Mouse (Mus musculus) heart, embryonic 12.5 days (tissue): ENCODE results near the gene Brms1. TPM values are rescaled to one million over a fixed set of nuclear protein-coding genes. Genes with fewer than 3 reads are reported as not detected.
"Not testable (repeated sequence)": the region's sequence is repeated elsewhere in the genome, so short reads cannot be mapped to it uniquely, and the experiment has no call there.

Experiments used
- ATAC-seq: fragments of 200-750 bp; cut with Nextera tagmentation; 2 replicates; pipeline ENCODE4 v1.8.0; 2017; ENCODE audit warnings: moderate TSS enrichment, moderate library complexity; ENCODE audit not compliant: insufficient number of reproducible peaks, low FRiP score
- H3K27ac ChIP-seq: fragments of 300-500 bp; sonication (generic); 2 replicates; pipeline ENCODE4 v1.5.1; 2016; ENCODE audit warnings: mild to moderate bottlenecking, moderate library complexity; ENCODE audit not compliant: poor library complexity, severe bottlenecking
- H3K27me3 ChIP-seq: fragments of 300-500 bp; sonication (generic); replicated peaks from 2 replicates; pipeline ENCODE4 v1.6.1; 2016; ENCODE audit warnings: mild to moderate bottlenecking, moderate library complexity
- H3K36me3 ChIP-seq: fragments of 300-500 bp; sonication (generic); 2 replicates; pipeline ENCODE4 v1.6.1; 2016; ENCODE audit warnings: mild to moderate bottlenecking, moderate library complexity
- H3K4me1 ChIP-seq: fragments of 300-500 bp; sonication (generic); replicated peaks from 2 replicates; pipeline ENCODE4 v1.6.1; 2016; ENCODE audit warnings: mild to moderate bottlenecking
- H3K4me2 ChIP-seq: fragments of 300-500 bp; sonication (generic); 2 replicates; pipeline ENCODE4 v1.6.1; 2016; ENCODE audit warnings: mild to moderate bottlenecking, moderate library complexity
- H3K4me3 ChIP-seq: fragments of 300-500 bp; sonication (generic); 2 replicates; pipeline ENCODE4 v1.5.1; 2016; ENCODE audit warnings: mild to moderate bottlenecking
- H3K9ac ChIP-seq: fragments of 300-500 bp; sonication (generic); 2 replicates; pipeline ENCODE4 v1.6.1; 2016; ENCODE audit warnings: mild to moderate bottlenecking, moderate library complexity
- H3K9me3 ChIP-seq: fragments of 300-500 bp; sonication (generic); replicated peaks from 2 replicates; pipeline ENCODE4 v1.6.1; 2016; ENCODE audit warnings: mild to moderate bottlenecking, moderate library complexity
- WGBS: fragments of 180-500 bp; shearing (Covaris S2); methylation state at CpG from one replicate; pipeline ENCODE4 v1.1.7; 2016; 5-methylcytosine and 5-hydroxymethylcytosine counted together
- polyA plus RNA-seq: library from polyadenylated mRNA; unstranded; fragments of >200 nt; fragmentation: Nextera tagmentation; extraction: Ambion mirVana; gene quantifications from 2 replicates; pipeline ENCODE4 v1.2.1, GENCODE M21; 2016

Brms1 gene
- 28.1 and 28.3 TPM in 2 replicates for polyA plus RNA-seq

DNA sequence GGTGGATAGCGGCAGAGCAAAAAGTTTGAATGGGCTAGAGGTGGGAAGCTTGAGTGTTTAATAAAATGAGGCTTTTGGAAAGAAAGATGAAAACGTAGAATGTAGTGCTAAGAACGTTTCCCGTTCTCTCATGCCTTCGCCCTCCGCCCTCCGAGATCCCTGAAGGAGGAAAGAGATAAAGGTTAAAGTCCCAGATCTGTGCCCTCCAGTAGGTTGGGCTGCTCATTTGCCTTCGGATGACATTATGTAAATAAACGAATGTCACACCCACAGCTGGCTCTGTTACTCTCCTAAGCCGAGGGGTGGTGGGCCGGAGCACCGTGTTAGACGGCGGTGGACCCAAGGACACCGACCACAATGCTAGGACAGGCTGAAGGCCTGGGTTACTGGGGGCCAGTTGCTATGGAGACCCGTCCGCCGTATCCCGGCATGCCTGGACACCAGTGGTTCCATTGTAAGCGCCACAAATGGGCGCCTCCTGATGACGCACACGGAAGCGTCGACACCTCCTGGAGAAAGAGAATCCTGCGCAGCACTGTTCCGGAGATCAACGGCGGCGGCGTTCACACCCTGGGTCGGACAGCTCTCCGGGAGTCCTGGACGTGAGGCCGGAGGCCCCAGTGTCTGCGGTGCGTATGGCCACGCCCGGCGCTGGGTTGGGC is at the start of gene Brms1:
Gene Brms1, plus strand, starts transcription at position 493 of the 662 bp plus-strand sequence.
- Histone ChIP-seq H3K9me3 (no peaks in the 10 kb centered on the region), H3K27ac (peak within 1 kb of the TSS; percentile 72), H3K36me3 (peaks cover 16% of the 10 kb centered on the region), H3K4me2 (peak within 1 kb of the TSS; percentile 100), H3K4me3 (peak within 1 kb of the TSS; percentile 63), H3K9ac (peak within 1 kb of the TSS; percentile 86), H3K4me1 (peaks cover 25% of the 10 kb centered on the region), H3K27me3 (no peaks in the 10 kb centered on the region)
- peak; percentile 74 for ATAC-seq
- 4% methylated on average over 40 of the region's 40 CpGs for WGBS

DNA sequence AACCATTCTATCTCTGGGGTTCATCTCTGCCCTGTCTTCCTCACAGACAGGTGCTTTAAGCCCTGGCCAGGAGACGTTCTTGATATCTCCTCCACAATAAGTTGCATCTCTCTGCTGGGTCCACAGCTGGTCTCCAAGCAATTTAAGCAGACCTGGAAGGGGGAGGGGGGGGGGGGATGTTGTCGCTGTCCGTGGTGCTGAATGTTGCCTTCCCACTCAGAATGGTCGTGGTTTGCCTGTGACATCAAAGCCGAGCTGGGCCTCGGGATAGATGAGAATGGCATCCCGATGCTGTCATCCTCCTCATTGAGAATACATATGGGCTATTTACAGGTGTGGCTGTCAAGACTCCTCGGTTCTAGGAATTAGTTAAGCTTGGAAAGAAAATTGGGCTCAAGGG is 48.8 kb upstream of the Brms1 start:
- Histone ChIP-seq H3K4me3 (no peak overlapping the region), H3K9me3 (no peaks in the 10 kb centered on the region), H3K27ac (peak overlapping the region; percentile 78), H3K4me1 (peaks cover 46% of the 10 kb centered on the region), H3K9ac (no peak overlapping the region), H3K27me3 (peaks cover 25% of the 10 kb centered on the region), H3K4me2 (peak overlapping the region; percentile 49), H3K36me3 (no peaks in the 10 kb centered on the region)
- no peak for ATAC-seq
- WGBS, result 11% methylated on average over 8 of the region's 8 CpGs

DNA sequence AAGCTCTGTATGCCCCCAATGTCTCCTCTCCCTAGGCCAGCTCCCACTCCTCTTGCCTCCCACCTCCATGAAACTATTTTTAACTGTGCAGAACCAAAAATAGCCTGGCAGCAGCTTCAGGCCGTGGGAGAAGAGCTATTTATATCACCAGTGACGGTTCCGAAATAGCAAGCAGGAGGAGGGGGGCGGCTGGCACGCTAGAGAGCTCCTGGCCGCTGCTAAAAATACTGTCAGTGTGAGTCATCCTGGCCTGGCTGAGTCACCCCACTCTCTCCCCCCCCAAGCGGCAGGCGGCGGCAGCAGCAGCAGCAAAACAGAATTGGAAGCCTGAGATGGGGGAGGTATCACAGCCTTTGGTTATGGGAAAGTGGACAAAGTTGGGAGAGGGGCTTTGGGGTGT is 48.2 kb upstream of the Brms1 start:
- ATAC-seq, result peak; percentile 75
- peak overlapping the region; percentile 55; the same call in 1 of the 2 replicates for H3K9ac ChIP-seq
- peak overlapping the region; percentile 6; the same call in 1 of the 2 replicates for H3K4me3 ChIP-seq
- H3K4me1 ChIP-seq, result peaks cover 46% of the 10 kb centered on the region
- H3K36me3 ChIP-seq, result no peaks in the 10 kb centered on the region
- WGBS, result 1% methylated on average over 9 of the region's 9 CpGs
- peak overlapping the region; percentile 78 for H3K27ac ChIP-seq
- peaks cover 25% of the 10 kb centered on the region for H3K27me3 ChIP-seq
- no peaks in the 10 kb centered on the region for H3K9me3 ChIP-seq
- peak overlapping the region; percentile 49 for H3K4me2 ChIP-seq

DNA sequence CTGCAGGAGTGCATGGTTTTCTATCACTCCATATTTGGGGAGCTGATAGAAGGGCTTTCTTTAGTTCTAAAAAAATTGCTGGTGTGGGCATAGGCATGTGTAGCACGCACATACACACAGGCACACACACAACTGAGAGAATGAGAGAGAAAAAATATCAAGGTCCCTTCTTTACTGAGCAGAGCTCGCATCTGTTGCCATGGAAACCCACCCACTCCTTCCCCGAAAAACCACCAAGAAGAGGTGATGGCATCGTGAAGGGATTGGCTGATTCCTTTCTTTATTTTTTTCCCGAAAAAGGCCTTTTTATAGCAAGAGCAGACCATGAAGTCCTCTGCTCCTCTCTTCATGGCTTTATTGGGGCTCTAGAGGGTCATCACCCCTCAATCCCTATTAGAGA is 47.1 kb upstream of the Brms1 start:
- 59% methylated on average over 5 of the region's 5 CpGs for whole genome bisulfite sequencing
- ATAC-seq, result no peak
- Histone ChIP-seq H3K4me3 (no peak overlapping the region), H3K4me1 (peaks cover 48% of the 10 kb centered on the region), H3K4me2 (no peak overlapping the region), H3K9ac (no peak overlapping the region), H3K27ac (0 out of 2 replicates have a peak overlapping the region, but pooled peaks have one; percentile 76), H3K27me3 (peaks cover 25% of the 10 kb centered on the region), H3K36me3 (no peaks in the 10 kb centered on the region), H3K9me3 (no peaks in the 10 kb centered on the region)

DNA sequence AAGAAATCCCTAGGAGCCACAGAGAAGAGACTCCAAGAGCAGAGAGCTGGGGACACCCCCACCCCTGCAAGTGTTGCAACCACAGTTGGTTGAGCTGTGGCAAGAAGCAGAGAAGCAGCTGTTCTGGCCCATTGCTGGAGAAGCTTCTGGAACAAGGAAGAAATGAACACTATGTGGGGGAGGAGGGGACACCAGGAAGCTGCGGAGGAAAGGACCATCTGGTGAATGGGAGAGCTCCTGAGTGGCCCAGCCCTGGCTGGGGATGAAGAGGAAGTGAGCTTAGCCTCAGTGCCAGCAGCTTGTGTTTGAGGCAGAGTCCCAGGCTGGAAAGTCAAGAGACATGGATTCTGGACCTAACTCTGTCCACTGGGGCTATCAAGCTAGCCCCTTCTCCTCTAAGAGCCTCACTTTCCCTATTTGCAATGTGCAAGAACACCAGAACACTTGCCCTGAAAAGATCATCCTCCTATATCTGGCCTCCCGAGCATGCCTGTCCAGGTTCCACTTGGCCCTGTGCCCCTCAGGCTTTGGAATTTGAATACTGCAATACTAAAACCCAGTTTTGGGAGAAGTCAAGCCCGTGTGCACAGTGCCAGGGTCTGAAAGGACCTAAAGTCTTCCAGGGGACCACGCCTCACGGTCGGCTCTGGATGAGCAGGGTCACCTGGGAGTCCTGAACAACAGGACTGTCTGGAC is 41.6 kb upstream of the Brms1 start:
- H3K4me3 ChIP-seq, result no peak overlapping the region
- peak overlapping the region; percentile 31 for H3K4me2 ChIP-seq
- H3K9ac ChIP-seq, result no peak overlapping the region
- H3K9me3 ChIP-seq, result no peaks in the 10 kb centered on the region
- ATAC-seq, result no peak
- no peak overlapping the region for H3K27ac ChIP-seq
- no peaks in the 10 kb centered on the region; the same call in 1 of the 2 replicates for H3K27me3 ChIP-seq
- peaks cover 23% of the 10 kb centered on the region for H3K4me1 ChIP-seq
- WGBS, result 58% methylated on average over 6 of the region's 6 CpGs
- H3K36me3 ChIP-seq, result no peaks in the 10 kb centered on the region

DNA sequence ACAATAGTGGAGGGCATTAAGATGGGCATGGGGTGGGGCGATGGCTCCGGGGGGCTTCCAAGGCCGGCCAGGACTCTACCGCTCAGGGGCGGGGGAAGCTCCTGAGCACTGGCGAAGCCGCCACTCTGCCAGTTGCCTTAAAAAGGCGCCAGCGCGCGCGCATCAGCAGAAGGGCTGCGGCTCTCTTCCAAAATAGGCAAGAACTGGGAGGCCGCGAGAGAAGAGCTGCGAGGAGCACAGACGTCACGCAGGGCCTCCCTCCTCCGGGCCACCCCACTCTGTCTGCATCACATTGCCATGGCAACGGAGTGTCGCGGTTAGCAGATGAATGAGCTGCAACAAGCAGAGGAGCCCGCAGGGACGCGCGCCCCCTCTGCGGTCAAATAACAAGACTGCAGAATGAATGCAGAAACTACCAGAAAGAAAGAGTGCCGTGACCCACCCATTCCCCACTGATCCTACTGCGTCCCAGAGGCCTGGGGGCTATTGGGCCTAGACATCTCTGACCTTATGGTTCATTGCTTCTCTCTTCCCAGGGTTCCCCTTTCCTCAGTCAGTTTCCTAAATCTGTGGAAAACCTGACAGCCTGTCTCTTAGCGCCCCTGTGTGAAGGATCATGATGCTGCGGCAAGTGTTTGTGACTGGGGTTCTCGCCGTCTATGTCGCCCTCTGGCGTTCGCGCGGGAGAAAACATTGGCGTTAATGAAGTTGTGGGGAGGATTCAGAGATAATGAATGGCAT is 39.3 kb upstream of the Brms1 start:
- H3K9ac ChIP-seq, result peak overlapping the region; percentile 49

DNA sequence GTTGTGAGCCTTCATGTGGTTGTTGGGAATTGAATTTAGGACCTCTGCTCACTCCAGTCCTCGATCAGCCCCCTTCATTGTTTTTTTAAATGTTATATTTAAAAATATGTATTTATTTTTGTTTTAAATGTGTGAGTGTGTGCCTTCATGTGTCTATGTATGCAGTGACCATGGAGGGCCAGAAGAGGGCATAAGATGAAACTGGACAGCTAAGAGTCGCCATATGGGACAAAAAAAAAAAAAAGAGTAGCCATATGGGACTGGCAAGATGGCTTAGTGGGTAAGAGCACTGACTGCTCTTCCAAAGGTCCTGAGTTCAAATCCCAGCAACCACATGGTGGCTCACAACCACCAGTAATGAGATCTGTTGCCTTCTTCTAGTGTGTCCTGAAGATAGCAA is 37.5 kb upstream of the Brms1 start:
- 56% methylated on average over 2 of the region's 2 CpGs for WGBS
- H3K4me1 ChIP-seq, result peaks cover 20% of the 10 kb centered on the region
- H3K4me2 ChIP-seq, H3K36me3 ChIP-seq, ATAC-seq, H3K27ac ChIP-seq, H3K27me3 ChIP-seq, H3K4me3 ChIP-seq, H3K9ac ChIP-seq: not testable (repeated sequence)
- H3K9me3 ChIP-seq, result peaks cover 15% of the 10 kb centered on the region; the same call in 1 of the 2 replicates

More for the DNA sequence above, 39.3 kb upstream of the Brms1 start:
- 1% methylated on average over 39 of the region's 39 CpGs for WGBS
- Histone ChIP-seq H3K4me3 (peak overlapping the region; percentile 33), H3K4me2 (peak overlapping the region; percentile 64), H3K9me3 (peaks cover 7% of the 10 kb centered on the region; the same call in 1 of the 2 replicates), H3K4me1 (peaks cover 20% of the 10 kb centered on the region), H3K27ac (peak overlapping the region; percentile 61), H3K36me3 (no peaks in the 10 kb centered on the region), H3K27me3 (no peaks in the 10 kb centered on the region; the same call in 1 of the 2 replicates)
- peak; percentile 78 for ATAC-seq

DNA sequence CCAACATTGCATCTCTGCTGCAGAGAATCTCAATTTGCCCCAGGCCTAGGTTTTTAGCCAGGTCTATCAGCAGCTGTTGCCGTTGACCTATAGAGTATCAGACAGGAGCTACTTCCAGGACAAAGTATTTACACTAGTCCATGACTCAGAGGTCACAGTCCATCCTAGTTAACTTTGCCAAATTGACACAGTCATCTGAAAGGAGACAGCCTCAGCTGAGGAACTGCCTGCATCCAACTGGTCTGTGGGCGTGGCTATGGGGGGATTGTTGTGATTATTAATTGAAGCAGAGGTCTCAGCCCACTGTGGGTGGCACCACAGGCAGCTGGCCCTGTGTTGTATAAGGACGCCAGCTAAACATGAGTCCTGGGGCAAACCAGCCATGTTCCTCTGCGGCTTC is 36.2 kb upstream of the Brms1 start:
- Histone ChIP-seq H3K4me3 (no peak overlapping the region), H3K36me3 (no peaks in the 10 kb centered on the region), H3K9ac (no peak overlapping the region), H3K27ac (no peak overlapping the region), H3K4me1 (peaks cover 12% of the 10 kb centered on the region; the same call in 1 of the 2 replicates), H3K9me3 (peaks cover 15% of the 10 kb centered on the region; the same call in 1 of the 2 replicates), H3K4me2 (no peak overlapping the region), H3K27me3 (no peaks in the 10 kb centered on the region)
- WGBS, result 60% methylated on average over 4 of the region's 4 CpGs
- no peak for ATAC-seq

DNA sequence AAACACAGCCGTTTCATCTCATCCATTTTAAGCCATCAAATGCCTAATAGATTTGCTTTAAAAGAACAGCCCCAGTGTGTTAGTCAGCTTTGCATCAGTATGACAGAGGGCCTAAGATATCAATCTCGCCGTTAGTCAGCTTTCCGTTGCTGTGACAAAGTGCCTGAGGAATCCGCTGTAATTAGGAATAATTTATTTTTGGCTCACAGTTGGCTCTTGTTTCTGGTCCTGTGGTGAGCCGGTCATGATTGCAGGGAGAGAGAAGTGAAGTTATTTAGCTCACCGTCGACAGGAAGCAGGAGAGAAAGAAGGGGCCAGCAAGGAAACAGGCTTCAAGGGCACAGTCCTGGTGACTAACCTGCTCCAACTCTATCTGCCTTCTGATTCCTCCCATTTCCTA is 28.0 kb upstream of the Brms1 start:
- WGBS, result 45% methylated on average over 8 of the region's 8 CpGs

DNA sequence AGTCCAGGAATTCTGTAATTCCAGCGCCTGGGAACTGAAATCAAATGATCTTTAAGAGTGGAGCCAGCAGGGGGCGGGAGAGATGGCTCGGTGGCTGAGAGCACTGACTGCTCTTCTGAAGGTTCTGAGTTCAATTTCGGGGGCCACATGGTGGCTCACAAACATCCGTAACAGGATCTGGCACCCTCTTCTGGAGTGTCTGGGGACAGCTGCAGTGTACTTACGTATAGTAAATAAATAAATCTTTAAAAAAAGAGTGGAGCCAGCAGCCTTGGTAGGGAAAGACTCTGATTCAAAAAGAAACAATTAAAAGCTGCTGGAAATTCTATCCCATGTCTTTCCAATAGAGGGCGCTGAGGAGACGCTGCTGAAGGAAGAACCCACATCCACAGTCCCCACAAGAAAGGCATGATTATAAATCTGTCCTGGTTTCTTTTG is 26.2 kb upstream of the Brms1 start:
- H3K27ac ChIP-seq, result no peak overlapping the region
- no peak for ATAC-seq
- peaks cover 18% of the 10 kb centered on the region for H3K4me1 ChIP-seq
- WGBS, result 19% methylated on average over 8 of the region's 8 CpGs
- no peak overlapping the region for H3K4me2 ChIP-seq
- no peaks in the 10 kb centered on the region for H3K9me3 ChIP-seq
- no peak overlapping the region for H3K4me3 ChIP-seq
- no peaks in the 10 kb centered on the region for H3K27me3 ChIP-seq
- H3K36me3 ChIP-seq, result no peaks in the 10 kb centered on the region
- no peak overlapping the region for H3K9ac ChIP-seq

More for the DNA sequence above, 28.0 kb upstream of the Brms1 start:
- no peaks in the 10 kb centered on the region; the same call in 1 of the 2 replicates for H3K9me3 ChIP-seq
- no peak overlapping the region for H3K4me2 ChIP-seq
- no peaks in the 10 kb centered on the region for H3K27me3 ChIP-seq
- peak overlapping the region; percentile 4 for H3K27ac ChIP-seq
- no peak overlapping the region for H3K9ac ChIP-seq
- no peaks in the 10 kb centered on the region for H3K36me3 ChIP-seq
- peaks cover 16% of the 10 kb centered on the region for H3K4me1 ChIP-seq
- ATAC-seq, result no peak
- H3K4me3 ChIP-seq, result no peak overlapping the region
